Mouse (Mus musculus): ENCODE data around the gene Gpr68.

The Gpr68 gene

GRCm38 (mm10) chr12:100910731-100911130, 2.7 kb upstream of the Gpr68 start:
- no peak for DNase-seq (ENCODE audit: low spot score in 2 of 2)

DNA sequence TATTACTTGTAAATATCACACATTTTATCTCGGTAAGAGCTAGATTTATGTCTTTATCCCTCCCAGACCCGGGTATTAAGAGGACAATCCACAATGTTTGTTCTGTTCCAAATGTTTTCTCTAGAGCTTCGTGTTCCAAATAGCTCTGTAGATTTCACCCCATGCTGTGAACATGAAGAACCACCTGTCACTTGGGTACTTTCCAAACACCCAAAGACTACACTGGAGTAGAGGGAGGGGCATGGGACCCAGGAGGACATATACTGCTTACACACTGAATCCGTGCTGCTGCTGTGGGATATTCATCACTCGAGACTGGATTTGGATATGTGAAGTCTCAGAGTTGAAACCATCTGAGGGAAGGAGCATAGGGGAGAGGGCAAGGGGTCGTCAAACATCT, 1.8 kb upstream of the Gpr68 start:
- no peak for DNase-seq (ENCODE audit: low spot score in 2 of 2)

- DNase-seq (ENCODE audit: low spot score in 2 of 2) = no peak
Observed at GRCm38 (mm10) chr12:100908298-100909034, 468 bp upstream of the Gpr68 start.

- DNase-seq (ENCODE audit: low spot score in 2 of 2) = no peak
Observed at GRCm38 (mm10) chr12:100906861-100907260, 1.1 kb downstream of the Gpr68 start.

GRCm38 (mm10) chr12:100903761-100904160, 4.2 kb downstream of the Gpr68 start:
- DNase-seq (ENCODE audit: low spot score in 2 of 2) = no peak

DNA sequence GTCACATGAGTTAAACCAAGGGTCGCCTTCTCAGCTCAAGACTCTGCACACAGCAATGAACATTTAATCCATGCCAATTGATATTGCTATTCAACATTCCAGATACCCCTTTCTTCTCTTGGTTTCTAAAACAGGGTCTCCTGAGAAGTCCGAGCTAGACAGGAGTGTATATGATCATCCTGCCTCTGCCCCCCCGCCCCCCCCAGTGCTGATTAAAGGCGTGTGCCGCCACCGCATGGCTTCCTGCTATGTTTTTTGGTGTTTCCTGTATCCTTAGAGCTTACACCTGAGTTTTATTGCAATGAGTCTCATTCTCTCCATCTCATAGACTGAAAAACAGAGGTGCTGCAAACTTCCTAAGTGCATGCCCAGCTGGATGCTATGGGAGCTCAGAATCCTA, 6.6 kb downstream of the Gpr68 start:
- DNase-seq (ENCODE audit: low spot score in 2 of 2) = no peak

GRCm38 (mm10) chr12:100900901-100901300, 7.1 kb downstream of the Gpr68 start:
- DNase-seq (ENCODE audit: low spot score in 2 of 2) = no peak

- no peak for DNase-seq (ENCODE audit: low spot score in 2 of 2)
Observed at GRCm38 (mm10) chr12:100899111-100899640, 8.8 kb downstream of the Gpr68 start.

DNA sequence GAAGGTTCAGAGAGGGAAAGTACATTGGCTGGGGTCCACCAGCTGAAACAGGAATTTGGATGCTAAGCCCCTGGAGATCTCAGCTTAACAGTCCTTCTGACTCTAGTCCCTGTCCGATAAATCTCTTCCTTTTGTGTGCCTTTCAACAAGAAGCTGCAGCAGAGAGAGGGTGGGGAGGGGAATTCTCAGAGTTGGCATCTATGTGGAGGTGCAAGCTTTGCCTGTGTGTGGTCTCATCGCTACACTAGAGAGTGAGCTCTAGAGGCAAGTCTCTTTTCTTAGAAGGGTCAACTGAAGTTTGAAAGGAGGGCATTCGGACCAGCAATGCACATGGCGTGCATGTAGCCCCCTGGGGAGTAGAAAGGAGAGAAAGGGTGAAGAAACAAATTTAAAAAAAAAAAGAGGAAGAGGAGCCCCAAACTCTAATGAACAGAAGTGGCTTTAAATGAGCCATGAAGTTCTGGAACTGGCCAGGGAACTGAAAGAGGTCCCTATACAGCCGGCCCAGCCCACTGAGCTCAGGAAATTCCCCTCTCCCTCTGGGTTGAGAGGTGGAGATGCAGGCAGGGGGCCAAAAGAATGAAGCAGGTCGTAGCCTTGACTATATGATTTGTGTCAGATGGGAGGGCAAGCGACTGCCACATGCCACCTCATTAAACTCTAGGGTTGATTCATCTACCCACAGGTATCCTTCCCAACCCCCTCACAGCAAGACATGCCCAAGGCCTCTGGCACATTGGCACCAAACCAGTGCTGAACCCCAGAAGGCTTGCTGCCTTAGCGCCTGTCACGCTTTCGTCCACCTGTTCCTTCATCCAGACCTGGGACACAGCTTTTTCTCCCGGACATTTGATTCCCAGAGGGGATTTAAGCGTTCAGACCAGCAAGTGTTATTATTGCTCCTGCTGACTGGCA, 10.0 kb downstream of the Gpr68 start:
- no peak for DNase-seq (ENCODE audit: low spot score in 2 of 2)

GRCm38 (mm10) chr12:100896661-100897060, 11.3 kb downstream of the Gpr68 start:
- no peak for DNase-seq (ENCODE audit: low spot score in 2 of 2)

DNA sequence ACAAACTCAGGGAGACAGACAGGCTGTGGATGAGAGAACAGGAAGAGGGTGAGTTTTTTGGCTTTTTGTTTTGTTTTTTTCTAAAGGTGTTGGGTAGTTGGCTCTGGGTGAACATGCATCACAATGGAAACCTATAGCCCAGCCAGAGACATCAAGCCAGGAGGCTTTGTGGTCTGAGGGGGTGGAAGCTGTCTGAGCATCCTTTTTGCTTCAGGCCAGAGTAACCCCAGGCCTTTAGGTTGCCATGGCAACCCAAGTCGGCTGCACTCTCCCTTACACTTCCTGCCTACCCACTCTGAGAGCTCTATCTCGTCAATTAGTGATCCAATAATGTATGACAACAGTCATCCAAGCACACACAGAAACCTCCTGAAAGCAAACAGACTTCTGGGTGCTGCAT, 12.5 kb downstream of the Gpr68 start:
- no peak for DNase-seq (ENCODE audit: low spot score in 2 of 2)

DNA sequence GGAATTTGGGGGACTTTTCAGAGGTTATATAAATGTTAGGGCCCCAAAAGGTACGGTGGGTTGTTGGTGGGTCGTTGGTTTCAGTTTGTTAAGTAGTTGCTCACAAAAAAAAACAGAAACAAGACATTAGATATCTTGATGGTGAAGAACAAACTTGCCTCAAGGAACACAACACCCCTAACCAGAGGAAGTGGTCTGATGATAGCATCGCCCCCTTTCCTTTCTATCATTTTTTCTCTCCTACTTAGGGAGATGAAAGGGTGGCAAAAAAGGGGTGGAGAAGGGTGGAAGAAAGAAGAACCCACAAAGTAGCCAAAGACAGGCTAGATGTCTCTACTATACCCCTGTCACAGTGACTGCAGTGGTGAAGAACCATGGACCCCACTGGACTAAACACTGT, 17.4 kb downstream of the Gpr68 start:
- no peak for DNase-seq (ENCODE audit: low spot score in 2 of 2)

DNA sequence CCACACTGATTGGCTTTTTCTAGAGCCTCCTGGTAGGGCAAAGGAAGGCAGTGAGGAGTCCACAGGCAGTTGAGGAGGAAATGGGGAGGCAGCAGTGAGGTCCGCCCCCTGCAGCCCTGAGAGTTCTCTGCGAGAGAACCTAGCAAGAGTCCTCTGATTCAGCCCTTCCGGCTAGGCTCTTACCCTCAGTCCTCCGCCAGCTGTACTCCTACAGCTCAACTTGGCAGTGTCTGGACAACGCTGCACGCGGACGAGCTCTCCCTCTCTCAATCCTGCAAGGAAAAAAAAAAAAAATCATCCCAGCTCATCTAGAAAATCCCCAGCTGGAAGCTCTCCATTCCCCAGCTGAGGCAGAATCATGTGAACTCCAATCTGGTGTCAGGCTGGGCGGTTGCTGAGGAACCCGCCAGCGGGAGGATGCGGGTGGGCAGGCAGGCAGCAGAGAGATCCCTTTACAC, 20.2 kb downstream of the Gpr68 start:
- no peak for DNase-seq (ENCODE audit: low spot score in 2 of 2)

GRCm38 (mm10) chr12:100886877-100887276, 21.1 kb downstream of the Gpr68 start:
- DNase-seq (ENCODE audit: low spot score in 2 of 2) = no peak

- no peak for DNase-seq (ENCODE audit: low spot score in 2 of 2)
Observed at GRCm38 (mm10) chr12:100885585-100885984, 22.4 kb downstream of the Gpr68 start.

GRCm38 (mm10) chr12:100883168-100883567, 24.8 kb downstream of the Gpr68 start:
- no peak for DNase-seq (ENCODE audit: low spot score in 2 of 2)

DNA sequence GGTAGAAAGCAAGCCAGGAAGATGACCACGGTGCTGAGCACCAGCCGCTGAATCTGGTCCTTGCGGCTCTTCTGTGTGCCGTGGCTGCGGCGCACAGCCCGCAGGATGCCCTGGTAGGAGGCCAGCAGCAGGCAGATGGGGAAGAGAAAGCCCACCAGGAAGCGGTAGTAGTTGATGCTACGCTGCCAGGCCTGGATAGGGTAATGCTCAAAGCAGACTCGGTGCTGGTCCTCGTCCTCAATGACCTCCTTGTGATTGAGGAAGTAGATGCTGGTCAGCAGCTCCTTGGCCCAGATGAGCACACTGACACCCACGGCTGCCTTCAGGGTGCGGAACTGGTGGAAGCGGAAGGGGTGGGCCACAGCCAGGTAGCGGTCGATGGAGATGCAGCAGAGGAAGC, 29.4 kb downstream of the Gpr68 start:
- DNase-seq (ENCODE audit: low spot score in 2 of 2) = no peak

- no peak for DNase-seq (ENCODE audit: low spot score in 2 of 2)
Observed at GRCm38 (mm10) chr12:100877936-100878335, 30.1 kb downstream of the Gpr68 start.

DNA sequence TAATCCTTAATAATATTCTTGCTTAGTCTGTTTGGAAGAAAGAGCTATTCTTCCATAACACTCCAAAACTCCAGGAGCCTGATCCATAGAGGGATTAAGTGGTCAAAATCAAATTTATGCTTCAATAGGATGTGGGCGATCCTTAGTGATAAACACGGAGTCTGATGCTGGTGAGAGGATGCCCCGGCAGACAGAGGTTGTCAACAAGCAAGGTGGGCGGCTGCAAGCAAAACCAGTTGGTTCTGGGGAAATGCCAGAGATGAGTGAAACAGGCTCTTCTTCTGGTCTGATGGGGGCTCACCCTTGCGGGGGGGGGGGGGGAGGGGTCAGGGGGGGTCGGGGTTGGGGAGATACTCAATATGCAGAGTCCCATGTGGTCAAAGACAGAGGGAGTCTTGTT, 32.0 kb downstream of the Gpr68 start:
- DNase-seq (ENCODE audit: low spot score in 2 of 2) = no peak

DNA sequence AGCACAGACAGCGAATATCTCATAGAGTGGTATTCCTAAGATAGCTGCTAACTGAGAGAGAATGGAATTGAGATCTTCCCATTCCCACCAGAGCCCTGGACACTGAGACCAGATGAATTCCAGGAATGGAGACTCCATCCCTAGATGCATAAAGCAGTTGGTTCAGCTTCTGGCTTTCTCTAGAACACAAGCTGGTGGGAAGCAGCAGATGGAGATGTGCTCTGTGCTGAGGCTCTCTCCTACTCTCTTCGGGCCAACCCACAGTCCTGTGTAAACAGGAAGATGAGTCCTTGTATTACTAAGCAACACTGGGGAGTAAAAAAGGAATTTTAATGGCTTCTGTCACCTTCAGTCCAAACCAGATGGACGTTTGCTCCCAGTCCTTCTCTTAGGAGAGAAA, 32.4 kb downstream of the Gpr68 start:
- DNase-seq (ENCODE audit: low spot score in 2 of 2) = no peak

- DNase-seq (ENCODE audit: low spot score in 2 of 2) = no peak
Observed at GRCm38 (mm10) chr12:100873612-100874011, 34.4 kb downstream of the Gpr68 start.

DNA sequence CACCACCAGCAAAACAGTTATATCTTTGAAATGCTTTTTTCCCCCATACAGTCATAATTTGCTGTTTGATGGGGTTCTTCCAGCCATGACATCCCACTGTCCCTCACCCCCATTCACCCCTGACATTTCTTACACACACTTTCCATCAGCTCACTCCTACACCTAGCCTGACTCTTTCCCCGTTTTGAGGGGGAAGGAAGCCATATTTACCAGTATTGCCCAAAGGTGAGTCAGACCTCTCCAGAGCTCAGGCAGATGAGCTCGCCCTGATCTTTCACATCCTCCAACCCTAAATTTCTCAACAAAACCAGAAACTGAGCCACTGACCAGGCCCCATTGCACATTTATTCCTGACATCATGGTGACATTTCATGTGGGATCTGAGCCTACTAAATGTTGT, 36.2 kb downstream of the Gpr68 start:
- DNase-seq (ENCODE audit: low spot score in 2 of 2) = no peak

GRCm38 (mm10) chr12:100871234-100871633, 36.8 kb downstream of the Gpr68 start:
- no peak for DNase-seq (ENCODE audit: low spot score in 2 of 2)

Measured in spleen, postnatal 14 days (tissue).